Mouse (Mus musculus): Measurements from ENCODE around the gene Tal1. TPM values are rescaled to one million over a fixed set of nuclear protein-coding genes. Genes with fewer than 3 reads are reported as not detected.

The Tal1 gene
- under 1 TPM in 1 of 2 experiments, not detected in 1; 0.23 TPM for total RNA-seq (2023)

GRCm38 (mm10) chr4:115056371-115056920 is at the start of gene Tal1:
TSS of gene Tal1 (plus strand) at chr4:115056426.

DNA sequence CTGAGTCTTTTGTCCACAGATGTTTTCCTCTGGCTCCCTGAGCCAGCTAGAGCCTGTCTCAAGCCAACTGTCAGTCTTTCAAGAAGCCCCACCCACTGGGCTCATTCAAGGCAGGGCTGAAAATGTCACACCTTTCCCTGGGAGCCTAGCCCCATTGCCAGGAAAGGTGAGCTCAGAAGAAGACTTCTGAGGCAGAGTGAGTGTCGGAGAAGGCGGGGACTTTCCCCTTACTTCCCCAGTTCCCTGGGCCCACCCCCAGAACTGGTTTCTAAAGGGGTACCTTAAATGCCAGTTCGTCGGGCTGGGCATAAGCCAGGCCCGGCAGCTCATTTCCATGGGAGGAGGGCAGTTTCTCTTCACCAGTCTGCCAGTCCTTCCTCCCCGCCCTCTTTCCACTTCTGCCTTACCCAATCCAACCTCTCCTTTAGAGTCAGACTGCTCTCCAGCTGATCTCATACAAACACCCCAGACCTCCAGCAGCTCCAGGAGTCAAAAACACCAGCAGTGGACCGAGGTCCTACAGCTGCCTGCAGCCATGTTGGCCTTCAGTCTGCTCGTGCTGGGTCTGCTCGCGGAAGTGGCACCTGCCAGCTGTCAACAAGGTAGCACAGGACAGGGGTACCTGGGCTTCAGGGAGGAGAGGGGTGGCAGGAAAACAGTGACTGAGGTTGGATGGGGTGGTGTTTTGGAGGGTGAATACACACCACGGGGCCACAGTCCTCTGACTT is 32.5 kb downstream of the Tal1 start, which contains the start of gene Pdzk1ip1:
Gene Pdzk1ip1 (plus strand): TSS at position 98 of the 728 bp plus-strand sequence.

Other genes with a start within 250 kb of the Tal1 start
- gene Gm12830, start 234.7 kb upstream of the Tal1 start, total RNA-seq (2023) = not detected
- 1 to 10 TPM in 1 of 2 experiments, under 1 TPM in 1; 0.87 to 1.1 TPM for gene Foxd2, start 147.6 kb upstream of the Tal1 start, total RNA-seq (2023)
- gene Foxe3, start 130.4 kb upstream of the Tal1 start, total RNA-seq (2023) = not detected
- 10 to 100 TPM; 45.0 to 50.5 TPM for gene Cmpk1, start 69.2 kb upstream of the Tal1 start, total RNA-seq (2023)
- under 1 TPM; 0.64 to 0.95 TPM for gene Stil, start 56.3 kb upstream of the Tal1 start, total RNA-seq (2023)
- not detected for gene Pdzk1ip1, start 32.3 kb downstream of the Tal1 start, total RNA-seq (2023)
- gene Cyp4x1, start 77.9 kb downstream of the Tal1 start, total RNA-seq (2023) = not detected
- not detected for gene Cyp4a29, start 185.7 kb downstream of the Tal1 start, total RNA-seq (2023)
- gene Cyp4a12a, start 242.6 kb downstream of the Tal1 start, total RNA-seq (2023) = not detected

Data from B cell, adult 67 days (primary cell).